Mouse (Mus musculus): Measurements from ENCODE around the gene Vcl.

GRCm38 (mm10) chr14:20969066-20969465 is 39.9 kb downstream of the Vcl start:
- TF ChIP-seq GATA1 (IDR thresholded peaks at IDR 0.05; ENCODE audit: borderline replicate concordance, low read length) (no peak), FLI1 (IDR thresholded peaks at IDR 0.05; ENCODE audit: low read length) (no peak)
